Mouse (Mus musculus) naive thymus-derived CD4-positive, alpha-beta T cell, adult 2 months (primary cell): ENCODE measurements around the gene Spink8.
"Not testable (repeated sequence)": the region's sequence is repeated elsewhere in the genome, so short reads cannot be mapped to it uniquely, and the experiment has no call there.

Source experiments
- DNase-seq: peaks from one replicate; pipeline ENCODE4 v3.0.0-alpha.2; 2011; ENCODE audit warnings: low read depth

Gene Spink8

DNA sequence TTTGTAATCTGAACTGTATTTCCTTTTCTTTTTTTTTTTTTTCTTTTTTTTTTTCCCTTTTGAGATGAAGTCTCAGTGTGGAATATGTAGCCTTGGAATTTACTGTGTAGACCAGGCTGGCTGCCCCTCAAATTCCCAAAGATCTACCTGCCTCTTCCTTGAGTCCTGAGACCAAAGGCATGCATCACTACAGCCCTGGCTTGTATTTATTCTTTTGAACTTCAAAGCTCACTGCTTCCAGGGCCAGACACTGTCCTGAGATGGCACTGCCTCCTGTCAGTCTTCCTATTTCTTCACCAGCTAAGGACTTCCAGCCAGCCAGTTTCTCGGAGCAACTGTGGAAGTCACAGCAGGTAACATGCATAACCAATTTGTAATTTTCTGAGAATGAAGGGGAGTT is at the start of gene Spink8:
Spink8 (plus strand) TSS at position 301 of the 400 bp plus-strand sequence.
- DNase-seq = no peak

DNA sequence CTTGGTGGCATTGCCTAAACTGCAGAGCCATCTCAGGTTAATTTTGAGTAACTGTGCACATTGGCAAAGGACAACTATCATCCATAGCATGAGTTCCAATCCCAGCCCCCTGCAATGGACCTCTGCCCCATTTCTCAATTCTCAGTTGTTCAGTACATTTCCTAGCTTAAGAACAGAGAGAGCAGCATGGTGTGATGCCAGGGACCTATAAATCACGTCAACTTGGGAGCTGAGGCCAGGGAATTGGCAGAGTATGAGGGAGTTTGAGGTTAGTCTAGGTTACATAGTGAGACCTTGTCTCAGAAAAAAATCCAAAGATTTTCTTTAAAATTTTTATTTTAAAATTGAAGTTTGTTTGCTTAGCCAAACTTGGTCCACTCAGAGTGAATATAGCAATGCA is 45.2 kb upstream of the Spink8 start:
- not testable (repeated sequence) for DNase-seq

DNA sequence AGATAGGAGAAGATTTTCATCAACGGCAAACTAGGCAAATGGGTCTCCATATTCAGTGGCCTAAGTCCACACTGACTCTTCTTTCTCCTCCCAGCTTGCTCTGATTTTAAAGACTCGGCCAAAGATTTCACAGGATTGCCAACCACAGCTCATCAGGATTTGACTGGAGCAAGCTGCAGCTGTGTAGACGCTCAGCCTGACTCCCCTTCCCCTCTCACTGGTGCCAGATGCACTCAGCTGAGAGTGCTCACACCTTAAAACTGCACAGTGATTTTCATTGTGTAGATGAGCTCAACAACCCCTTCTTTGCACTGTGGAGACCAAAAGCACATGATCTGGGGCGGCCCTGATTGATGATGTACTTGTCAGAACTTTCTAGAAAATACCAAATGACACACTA is 21.5 kb upstream of the Spink8 start, which contains the start of gene Fbxw27:
Fbxw27 (minus strand) TSS at position 101 of the 400 bp plus-strand sequence.
- not testable (repeated sequence) for DNase-seq

- DNase-seq = no peak
These were observed 16.9 kb upstream of the Spink8 start for GRCm38 (mm10) chr9:109795221-109795620.

DNA sequence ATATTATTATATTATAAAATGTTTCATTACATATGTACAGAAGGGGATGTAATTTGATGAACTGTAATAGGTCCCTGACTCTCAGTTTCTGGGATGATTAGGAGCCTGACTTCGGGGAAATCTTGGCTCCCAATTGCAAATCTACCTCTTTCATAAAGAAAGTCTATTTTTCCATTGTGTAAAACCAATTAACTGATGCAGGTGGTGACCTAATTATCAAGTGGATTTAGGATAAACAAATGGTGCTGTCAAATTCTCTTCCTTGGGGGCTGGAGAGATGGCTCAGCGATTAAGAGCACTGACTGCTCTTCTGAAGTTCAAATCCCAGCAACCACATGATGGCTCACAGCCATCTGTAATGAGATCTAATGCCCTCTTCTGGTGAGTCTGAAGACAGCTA is 16.3 kb upstream of the Spink8 start:
- no peak for DNase-seq

DNA sequence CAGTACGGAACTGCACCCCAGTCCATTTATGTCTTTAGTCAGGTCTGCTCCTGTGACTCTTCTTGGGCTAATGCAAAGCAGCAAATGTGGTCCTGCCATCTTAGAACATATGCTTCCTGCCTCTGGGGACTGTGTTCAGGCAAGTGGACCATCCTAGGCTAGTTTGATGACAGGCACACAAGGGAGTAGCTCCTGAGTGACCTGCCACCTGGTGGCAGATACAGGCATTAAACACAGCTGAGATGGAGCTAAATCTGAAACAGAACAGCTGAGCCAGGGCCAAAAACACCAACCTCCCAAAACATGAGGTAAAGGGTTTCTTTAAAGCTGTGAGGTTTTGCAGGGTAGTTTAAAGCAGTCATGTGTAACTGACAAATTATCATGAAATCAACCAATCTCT is 14.0 kb upstream of the Spink8 start:
- DNase-seq = peak; percentile 38

DNA sequence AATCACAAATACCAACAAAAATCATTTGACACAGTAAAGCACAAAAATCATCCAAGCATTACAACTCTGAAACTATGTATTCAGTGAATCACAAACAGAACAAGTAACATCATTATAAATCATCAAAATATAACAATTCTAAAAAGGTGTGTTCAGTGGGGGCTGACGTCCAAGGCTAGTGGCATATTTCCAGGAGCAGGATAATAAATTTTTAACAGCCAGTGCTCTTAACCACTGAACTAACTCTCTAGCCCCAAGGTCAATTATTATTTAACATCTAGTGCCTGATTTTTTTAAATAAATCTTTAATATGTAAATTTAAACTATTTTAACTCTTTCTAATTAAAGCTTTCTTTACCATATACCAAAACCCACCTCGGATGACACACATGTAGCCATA is 6.5 kb upstream of the Spink8 start:
- DNase-seq = not testable (repeated sequence)

GRCm38 (mm10) chr9:109806260-109806659 is 5.8 kb upstream of the Spink8 start:
- DNase-seq = no peak

DNA sequence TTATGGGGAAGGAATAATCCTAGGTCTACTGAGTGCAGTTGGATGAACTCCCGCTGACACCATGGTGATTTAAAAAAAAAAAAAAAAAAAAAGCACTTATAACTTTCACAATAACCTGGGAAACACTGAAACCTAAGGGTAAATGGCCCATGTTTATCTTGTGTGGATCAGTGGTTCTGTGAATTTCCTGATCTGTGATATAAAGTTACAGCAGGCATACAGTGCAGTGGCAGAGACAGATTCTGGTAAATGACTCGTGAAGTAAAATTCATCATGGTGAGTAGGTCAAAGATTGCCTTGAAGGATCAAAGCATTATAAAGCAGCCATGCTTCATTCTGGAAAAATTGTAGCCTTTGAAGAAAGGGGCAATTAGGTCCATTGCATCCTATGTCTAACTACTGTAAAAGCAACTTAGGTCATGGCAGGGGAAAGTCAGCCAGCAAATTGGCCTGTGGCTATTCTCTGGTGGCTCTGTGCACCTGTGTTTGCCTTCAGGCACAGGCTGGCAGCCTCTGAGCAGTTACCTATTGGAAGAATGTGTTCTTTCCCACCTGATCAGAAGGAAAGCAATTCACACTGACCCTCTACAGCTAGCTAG is 5.3 kb upstream of the Spink8 start:
- DNase-seq = no peak

- no peak for DNase-seq
These were observed 4.2 kb upstream of the Spink8 start for GRCm38 (mm10) chr9:109807898-109808297.

- no peak for DNase-seq
These were observed 1.3 kb downstream of the Spink8 start for GRCm38 (mm10) chr9:109813424-109813823.

GRCm38 (mm10) chr9:109816341-109816740 is 4.3 kb downstream of the Spink8 start:
- DNase-seq = no peak

- no peak for DNase-seq
These were observed 13.7 kb downstream of the Spink8 start for GRCm38 (mm10) chr9:109825739-109826138.

DNA sequence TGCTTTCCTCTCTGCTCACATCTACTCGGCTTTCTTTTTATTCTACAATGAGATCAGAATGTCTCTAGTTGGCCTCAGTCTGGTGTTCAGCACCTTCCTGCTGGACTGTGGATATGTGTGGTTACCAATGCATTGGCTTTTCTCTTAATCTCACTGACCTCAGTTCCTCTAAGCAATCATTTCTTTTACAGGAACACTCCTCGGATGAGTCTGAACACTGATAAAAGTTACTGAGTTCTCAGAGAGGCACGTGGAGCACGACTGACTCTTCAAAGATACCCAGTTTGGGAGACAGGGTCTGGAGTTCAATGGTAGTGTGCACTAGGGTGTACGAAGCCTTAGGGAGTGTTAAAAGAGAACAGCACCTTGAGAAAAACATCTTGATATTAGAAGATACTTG is 14.1 kb downstream of the Spink8 start:
- DNase-seq = no peak

GRCm38 (mm10) chr9:109832391-109833087 is 20.5 kb downstream of the Spink8 start, which contains the start of gene Nme6:
Nme6 (plus strand) TSS chr9:109832749.
- peak; percentile 90 for DNase-seq

- no peak for DNase-seq
These were observed 21.0 kb downstream of the Spink8 start for GRCm38 (mm10) chr9:109833088-109833412.

- DNase-seq = no peak
These were observed 37.3 kb downstream of the Spink8 start, which contains the start of gene Camp for GRCm38 (mm10) chr9:109849312-109849758. Camp (minus strand) TSS chr9:109849617.

- no peak for DNase-seq
These were observed 38.0 kb downstream of the Spink8 start for GRCm38 (mm10) chr9:109850099-109850498.

DNA sequence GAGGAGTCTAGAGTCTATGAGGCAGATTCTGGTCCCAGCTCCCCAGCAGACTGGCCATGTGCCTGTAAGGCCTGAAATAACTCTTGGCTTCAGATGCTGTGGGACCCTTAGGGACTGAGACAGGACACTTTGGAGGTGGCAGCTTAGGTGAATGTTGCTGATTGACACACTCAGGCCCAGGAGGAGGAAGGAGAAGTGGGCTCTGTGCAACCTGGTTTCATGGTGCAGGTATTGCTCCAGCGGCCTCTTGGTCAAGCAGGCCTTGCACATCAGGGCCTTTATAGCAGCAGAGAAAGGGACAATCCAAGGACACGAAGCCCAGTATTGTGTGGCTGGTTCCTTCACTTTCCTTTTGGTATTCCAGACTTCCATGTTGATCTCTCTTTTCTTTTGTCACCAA is 42.3 kb downstream of the Spink8 start:
- no peak for DNase-seq

- no peak for DNase-seq
These were observed 43.9 kb downstream of the Spink8 start for GRCm38 (mm10) chr9:109855947-109856346.

- DNase-seq = peak; percentile 80
These were observed 50.4 kb downstream of the Spink8 start for GRCm38 (mm10) chr9:109862397-109863044.

- no peak for DNase-seq
These were observed 51.0 kb downstream of the Spink8 start for GRCm38 (mm10) chr9:109863085-109863484.

- DNase-seq = no peak
These were observed 54.1 kb downstream of the Spink8 start for GRCm38 (mm10) chr9:109866218-109866617.
